Mouse (Mus musculus): ENCODE measurements around the gene Fam171a2. TPM values are rescaled to one million over a fixed set of nuclear protein-coding genes. Genes with fewer than 3 reads are reported as not detected.

Gene Fam171a2
- total RNA-seq, 1 experiment from 2014 or later: 8.7 TPM

GRCm38 (mm10) chr11:102409795-102410330, 37.6 kb downstream of the Fam171a2 start:
- DNase-seq: no peak

- DNase-seq: no peak
These were observed 38.3 kb downstream of the Fam171a2 start for GRCm38 (mm10) chr11:102408888-102409794.

- DNase-seq: peak; percentile 95
These were observed 39.1 kb downstream of the Fam171a2 start for GRCm38 (mm10) chr11:102408344-102408876.

GRCm38 (mm10) chr11:102407834-102408215, 39.7 kb downstream of the Fam171a2 start, which contains the start of gene Slc25a39:
Slc25a39 (minus strand) TSS chr11:102407946.
- no peak for DNase-seq

- peak; percentile 96 for DNase-seq
These were observed 40.3 kb downstream of the Fam171a2 start for GRCm38 (mm10) chr11:102406900-102407833.

- DNase-seq: no peak
These were observed 41.1 kb downstream of the Fam171a2 start for GRCm38 (mm10) chr11:102406401-102406800.

GRCm38 (mm10) chr11:102405544-102406285, 41.8 kb downstream of the Fam171a2 start:
- DNase-seq: no peak

- no peak for DNase-seq
These were observed 43.1 kb downstream of the Fam171a2 start for GRCm38 (mm10) chr11:102404161-102405010.

- no peak for DNase-seq
These were observed 43.8 kb downstream of the Fam171a2 start for GRCm38 (mm10) chr11:102403657-102404056.

GRCm38 (mm10) chr11:102401898-102402500, 45.5 kb downstream of the Fam171a2 start:
- no peak for DNase-seq

GRCm38 (mm10) chr11:102400513-102401084, 46.9 kb downstream of the Fam171a2 start:
- DNase-seq: no peak

- no peak for DNase-seq
These were observed 47.8 kb downstream of the Fam171a2 start for GRCm38 (mm10) chr11:102399610-102400072.

GRCm38 (mm10) chr11:102399107-102399506, 48.4 kb downstream of the Fam171a2 start:
- no peak for DNase-seq

GRCm38 (mm10) chr11:102398007-102398825, 49.3 kb downstream of the Fam171a2 start:
- DNase-seq: no peak

GRCm38 (mm10) chr11:102396671-102397141, 50.8 kb downstream of the Fam171a2 start:
- no peak for DNase-seq

- no peak for DNase-seq
These were observed 51.2 kb downstream of the Fam171a2 start for GRCm38 (mm10) chr11:102396263-102396662.

- DNase-seq: no peak
These were observed 52.2 kb downstream of the Fam171a2 start for GRCm38 (mm10) chr11:102395250-102395649.

- no peak for DNase-seq
These were observed 52.9 kb downstream of the Fam171a2 start for GRCm38 (mm10) chr11:102394421-102395124.

Measured in adrenal gland, postnatal 25 days (tissue).